9 mouse cellular contexts compared by ENCODE assay signal in genomic region chr13:93062860-93063636, GRCm38 (mm10).
A peak's percentile ranks its signal among the peaks of the same experiment; 100 is the strongest.
DNase-seq lines count a peak whose midpoint lies in the region; ATAC-seq and TF ChIP-seq lines count a peak whose summit lies in the region.
"Had no signal": no experiment of that assay in that cellular context is flagged by ENCODE, and none has a peak within 500 bp of the region (broad histone marks: within the 10 kb centered on the region; RNA-seq: fewer than 3 reads in every experiment).

No protein-coding gene starts in this region.

- TF ChIP-seq EP300 in heart, adult 2 months (IDR thresholded peaks at IDR 0.05; ENCODE audit: insufficient read depth, low read depth, low read length), result no peak

- 74% methylated on average over 13 of the region's 13 CpGs for WGBS in midbrain, embryonic 14.5 days
- WGBS in midbrain, embryonic 11.5 days, result 87% methylated on average over 13 of the region's 13 CpGs
- WGBS in heart, adult 2 months, result 48% methylated on average over 13 of the region's 13 CpGs

- no peak for TF ChIP-seq POLR2A in heart, adult 2 months (IDR thresholded peaks at IDR 0.05; ENCODE audit: insufficient read depth, low read depth, low read length)

- H3K4me1 ChIP-seq in midbrain, embryonic 14.5 days (ENCODE audit: control insufficient read depth, insufficient read depth, low read length), result no peaks in the 10 kb centered on the region
- H3K4me1 ChIP-seq in midbrain, embryonic 11.5 days (ENCODE audit: control insufficient read depth, insufficient read depth, low read length), result no peaks in the 10 kb centered on the region
- H3K4me1 ChIP-seq in heart, adult 2 months (ENCODE audit: control insufficient read depth, insufficient read depth, low read length), result no peaks in the 10 kb centered on the region

- DNase-seq in midbrain, embryonic 14.5 days, result peak; percentile 27
- no peak for DNase-seq in midbrain, embryonic 11.5 days (ENCODE audit: low spot score, missing footprints)
- DNase-seq in cerebellum, adult 18-20 months, result peak; percentile 21 to 44
- peak; percentile 68 to 73 for DNase-seq in heart, adult 2 months
- peak; percentile 42 to 63 for DNase-seq in left cerebral cortex, adult 2 months (ENCODE audit: extremely low spot score in 1 of 2, low spot score in 2 of 2)
- peak; percentile 65 for DNase-seq in ovary, adult 18-20 months (ENCODE audit: low spot score)
- DNase-seq in embryo, embryonic 10 days (ENCODE audit: low spot score), result no peak
- no peak for DNase-seq in thymus, postnatal 25 days

- no peaks in the 10 kb centered on the region for H3K36me3 ChIP-seq in midbrain, embryonic 14.5 days (ENCODE audit: control insufficient read depth, insufficient read depth, low read length)
- H3K36me3 ChIP-seq in midbrain, embryonic 11.5 days (ENCODE audit: control insufficient read depth, insufficient read depth, low read length), result no peaks in the 10 kb centered on the region
- no peaks in the 10 kb centered on the region for H3K36me3 ChIP-seq in heart, adult 2 months (ENCODE audit: control insufficient read depth, insufficient read depth, low read length)
- H3K36me3 ChIP-seq: midbrain, embryonic 12.5 days had no signal

- ATAC-seq in midbrain, embryonic 14.5 days (ENCODE audit: low FRiP score, low TSS enrichment), result peak; percentile 34; the same call in 1 of the 2 replicates
- ATAC-seq in midbrain, embryonic 11.5 days (ENCODE audit: low FRiP score), result no peak

- no peaks in the 10 kb centered on the region for H3K79me2 ChIP-seq in heart, adult 2 months (replicated peaks; ENCODE audit: control insufficient read depth, insufficient read depth, low read length)

- H3K9ac ChIP-seq in midbrain, embryonic 14.5 days (replicated peaks; ENCODE audit: low read length), result no peak overlapping the region
- no peak overlapping the region for H3K9ac ChIP-seq in midbrain, embryonic 11.5 days (ENCODE audit: low read length)
- no peak overlapping the region for H3K9ac ChIP-seq in heart, adult 2 months (ENCODE audit: low read depth, low read length)
- H3K9ac ChIP-seq: midbrain, embryonic 12.5 days had no signal

- H3K27ac ChIP-seq in midbrain, embryonic 14.5 days (replicated peaks; ENCODE audit: low read depth, low read length), result no peak overlapping the region
- no peak overlapping the region for H3K27ac ChIP-seq in midbrain, embryonic 11.5 days (ENCODE audit: low read depth, low read length)
- H3K27ac ChIP-seq in heart, adult 2 months, result no peak overlapping the region
- no peak overlapping the region for H3K27ac ChIP-seq in left cerebral cortex, adult 2 months
- H3K27ac ChIP-seq: midbrain, embryonic 12.5 days had no signal

- H3K9me3 ChIP-seq in midbrain, embryonic 14.5 days (ENCODE audit: control insufficient read depth, low read length), result no peaks in the 10 kb centered on the region
- no peaks in the 10 kb centered on the region for H3K9me3 ChIP-seq in midbrain, embryonic 11.5 days (ENCODE audit: control insufficient read depth, low read length)
- H3K9me3 ChIP-seq: midbrain, embryonic 12.5 days had no signal

- H3K27me3 ChIP-seq in midbrain, embryonic 14.5 days (ENCODE audit: control insufficient read depth, insufficient read depth, low read length), result no peaks in the 10 kb centered on the region
- no peaks in the 10 kb centered on the region for H3K27me3 ChIP-seq in midbrain, embryonic 11.5 days (ENCODE audit: control insufficient read depth, insufficient read depth, low read length)
- no peaks in the 10 kb centered on the region for H3K27me3 ChIP-seq in heart, adult 2 months (ENCODE audit: control insufficient read depth, insufficient read depth, low read length)
- H3K27me3 ChIP-seq: midbrain, embryonic 12.5 days had no signal

- no peak overlapping the region for H3K4me2 ChIP-seq in midbrain, embryonic 14.5 days (ENCODE audit: low read length)
- H3K4me2 ChIP-seq in midbrain, embryonic 11.5 days, result no peak overlapping the region
- H3K4me2 ChIP-seq: midbrain, embryonic 12.5 days had no signal

- TF ChIP-seq CTCF in heart, adult 2 months (IDR thresholded peaks at IDR 0.05), result no peak
- TF ChIP-seq CTCF in left cerebral cortex, adult 2 months (IDR thresholded peaks at IDR 0.05), result no peak

- intact Hi-C loops in heart, adult 2 months (cut with DNase I), result loop anchor here (5.0 to 10.0 kb wide), 3 partner anchors 56 to 308 kb away; no protein-coding TSS in a partner anchor
- intact Hi-C loops in left cerebral cortex, adult 2 months (cut with DNase I), result no loop called here

- no peak overlapping the region for H3K4me3 ChIP-seq in midbrain, embryonic 14.5 days (replicated peaks; ENCODE audit: low read depth, low read length)
- no peak overlapping the region for H3K4me3 ChIP-seq in midbrain, embryonic 11.5 days (ENCODE audit: low read depth, low read length)
- no peak overlapping the region for H3K4me3 ChIP-seq in heart, adult 2 months
- H3K4me3 ChIP-seq in left cerebral cortex, adult 2 months, result no peak overlapping the region
- H3K4me3 ChIP-seq: midbrain, embryonic 12.5 days had no signal

Comparison
In these comparisons a context has a peak if more than half of its experiments do, and no peak if none do; other contexts are left out.
1. DNase-seq: peak in midbrain, embryonic 14.5 days (single experiment), cerebellum, adult 18-20 months (2 of 2), heart, adult 2 months (2 of 2), left cerebral cortex, adult 2 months (2 of 2) and ovary, adult 18-20 months (single experiment); none in midbrain, embryonic 11.5 days (single experiment), embryo, embryonic 10 days (single experiment) and thymus, postnatal 25 days (single experiment).